Mouse (Mus musculus) macrophage (primary cell): ENCODE data around the gene Fhad1. TPM values are rescaled to one million over a fixed set of nuclear protein-coding genes. Genes with fewer than 3 reads are reported as not detected.

Experiments
- H3K27ac ChIP-seq: fragments of 350-480 bp; formaldehyde crosslinking; 2 replicates; pipeline ENCODE4 v1.9.0; 2021
- H3K36me3 ChIP-seq: fragments of 350-480 bp; formaldehyde crosslinking; 2 replicates; pipeline ENCODE4 v1.9.0; 2021; ENCODE audit errors: inconsistent target
- H3K4me3 ChIP-seq: fragments of 350-480 bp; formaldehyde crosslinking; 2 replicates; pipeline ENCODE4 v1.9.0; 2021; ENCODE audit errors: inconsistent target
- H3K79me2 ChIP-seq: fragments of 350-480 bp; formaldehyde crosslinking; 2 replicates; pipeline ENCODE4 v1.9.0; 2021; ENCODE audit errors: inconsistent target
- WGBS: methylation state at CpG from one replicate; pipeline ENCODE4 v1.1.7; 2026; ENCODE audit warnings: inconsistent platforms; ENCODE audit not compliant: missing documents; 5-methylcytosine and 5-hydroxymethylcytosine counted together
- polyA plus RNA-seq: library from polyadenylated mRNA; stranded (reverse); fragments of 250-400 nt; gene quantifications from 3 replicates; pipeline ENCODE4 v1.2.4, GENCODE M21; 2018; ENCODE audit warnings: inconsistent platforms

Fhad1 gene
- polyA plus RNA-seq, 1 experiment from 2014 or later: 5.4 TPM

DNA sequence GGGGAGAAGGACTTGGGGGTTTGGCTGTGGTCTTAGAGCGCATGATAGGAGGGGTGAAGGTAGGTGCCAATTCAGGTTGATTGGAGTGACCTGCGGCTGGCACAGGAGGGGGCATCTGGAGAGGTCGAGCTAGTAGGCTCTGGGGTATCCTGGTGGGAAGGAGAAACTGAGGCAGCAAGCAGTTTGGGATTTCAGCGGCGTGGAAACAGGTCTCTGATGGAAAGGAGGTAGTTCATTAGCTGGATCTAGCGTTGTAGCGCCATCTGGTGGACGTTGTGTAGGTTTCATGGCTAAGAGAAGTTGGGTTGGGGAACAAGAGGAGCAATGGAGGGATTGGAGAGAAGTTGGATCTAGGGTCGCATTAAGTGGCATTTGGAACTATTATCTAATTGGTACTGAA lies 161.4 kb downstream of the Fhad1 start:
- Histone ChIP-seq H3K79me2 (no peaks in the 10 kb centered on the region), H3K27ac (no peak overlapping the region), H3K36me3 (peaks cover 1% of the 10 kb centered on the region; the same call in 1 of the 2 replicates), H3K4me3 (no peak overlapping the region)
- WGBS: 55% methylated on average over 9 of the region's 9 CpGs

DNA sequence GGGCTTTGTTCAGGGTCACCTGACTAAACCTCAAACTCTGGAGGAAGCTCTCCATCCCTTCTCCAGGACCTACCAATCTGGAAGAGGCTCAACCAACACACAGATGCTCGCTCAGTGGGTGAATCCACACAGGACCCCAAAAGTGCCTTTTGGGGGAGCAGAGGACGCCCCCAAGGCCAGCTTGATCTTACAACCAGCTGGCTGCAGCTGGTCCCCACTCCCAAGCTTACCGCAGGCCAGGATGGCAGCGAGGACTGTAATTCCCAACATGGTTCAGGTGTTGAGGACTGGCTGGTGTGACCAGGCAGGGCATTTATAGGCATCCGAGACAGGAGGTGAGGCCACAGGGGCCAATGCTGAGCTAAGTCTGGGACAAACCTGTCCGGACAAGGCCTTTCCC lies 168.9 kb downstream of the Fhad1 start, which contains the start of gene Ctrc:
Gene Ctrc, minus strand, starts transcription at position 361 of the 400 bp plus-strand sequence.
- Histone ChIP-seq H3K4me3 (no peak within 1 kb of the TSS), H3K79me2 (no peaks in the 10 kb centered on the region), H3K27ac (no peak within 1 kb of the TSS), H3K36me3 (no peaks in the 10 kb centered on the region)
- 96% methylated on average over 6 of the region's 6 CpGs for WGBS

Other genes starting within 250 kb of the Fhad1 start
- 10.2 to 13.9 TPM (median 12.2 TPM) in 3 replicates for gene Dnajc16, start 224.2 kb downstream of the Fhad1 start, polyA plus RNA-seq
- gene Casp9, start 221.5 kb downstream of the Fhad1 start, polyA plus RNA-seq: 16.4 to 31.0 TPM (median 27.3 TPM) in 3 replicates
- gene Cela2a, start 188.9 kb downstream of the Fhad1 start, polyA plus RNA-seq: not detected in 3 replicates
- not detected in 3 replicates for gene Ctrc, start 168.7 kb downstream of the Fhad1 start, polyA plus RNA-seq
- gene Efhd2, start 140.2 kb downstream of the Fhad1 start, polyA plus RNA-seq: 472 to 767 TPM (median 504 TPM) in 3 replicates
- gene Tmem51, start 69.2 kb upstream of the Fhad1 start, polyA plus RNA-seq: 18.5 to 64.2 TPM (median 46.5 TPM) in 3 replicates
- gene Kazn, start 224.3 kb upstream of the Fhad1 start, polyA plus RNA-seq: not detected in 3 replicates